Mouse (Mus musculus) fibroblast of lung, adult 2 months (primary cell): ENCODE measurements around the gene Tmem30a.
A peak's percentile ranks its signal among the peaks of the same experiment; 100 is the strongest.

Experiments
- DNase-seq: peaks from one replicate; pipeline ENCODE4 v3.0.0-alpha.2; 2011; ENCODE audit warnings: low read depth

The Tmem30a gene

GRCm38 (mm10) chr9:79795076-79795475 is 1.8 kb upstream of the Tmem30a start:
- no peak for DNase-seq

GRCm38 (mm10) chr9:79785794-79786085 is 7.6 kb downstream of the Tmem30a start:
- no peak for DNase-seq

GRCm38 (mm10) chr9:79784934-79785793 is 8.1 kb downstream of the Tmem30a start:
- no peak for DNase-seq

- DNase-seq, result no peak
These were observed 8.9 kb downstream of the Tmem30a start for GRCm38 (mm10) chr9:79784439-79784838.

GRCm38 (mm10) chr9:79779354-79779753 is 14.0 kb downstream of the Tmem30a start:
- DNase-seq, result no peak

GRCm38 (mm10) chr9:79766991-79767545 is 26.2 kb downstream of the Tmem30a start:
- no peak for DNase-seq

- no peak for DNase-seq
These were observed 28.0 kb downstream of the Tmem30a start for GRCm38 (mm10) chr9:79765329-79765728.

- DNase-seq, result no peak
These were observed 30.8 kb downstream of the Tmem30a start for GRCm38 (mm10) chr9:79762519-79762918.

GRCm38 (mm10) chr9:79760076-79760475 is 33.2 kb downstream of the Tmem30a start:
- no peak for DNase-seq

- DNase-seq, result peak; percentile 93
These were observed 33.8 kb downstream of the Tmem30a start, which contains the start of gene Cox7a2 for GRCm38 (mm10) chr9:79759385-79760005. TSS of gene Cox7a2 (minus strand) at chr9:79759878.

- no peak for DNase-seq
These were observed 38.0 kb downstream of the Tmem30a start for GRCm38 (mm10) chr9:79755311-79755710.

GRCm38 (mm10) chr9:79751846-79752245 is 41.5 kb downstream of the Tmem30a start:
- DNase-seq, result no peak

- DNase-seq, result no peak
These were observed 42.6 kb downstream of the Tmem30a start for GRCm38 (mm10) chr9:79750709-79751108.

- DNase-seq, result no peak
These were observed 48.3 kb downstream of the Tmem30a start for GRCm38 (mm10) chr9:79745036-79745435.

- no peak for DNase-seq
These were observed 57.7 kb downstream of the Tmem30a start for GRCm38 (mm10) chr9:79735608-79736007.

- no peak for DNase-seq
These were observed 63.0 kb downstream of the Tmem30a start for GRCm38 (mm10) chr9:79730301-79730700.

- DNase-seq, result no peak
These were observed 70.2 kb downstream of the Tmem30a start for GRCm38 (mm10) chr9:79723090-79723489.

- DNase-seq, result no peak
These were observed 72.3 kb downstream of the Tmem30a start for GRCm38 (mm10) chr9:79721056-79721455.

GRCm38 (mm10) chr9:79720143-79720542 is 73.2 kb downstream of the Tmem30a start:
- no peak for DNase-seq

GRCm38 (mm10) chr9:79719451-79719850 is 73.9 kb downstream of the Tmem30a start:
- DNase-seq, result no peak
